Mouse (Mus musculus) thymus, postnatal 25 days (tissue): ENCODE data around the gene Rbfox3.
A peak's percentile ranks its signal among the peaks of the same experiment; 100 is the strongest.

Experiments
- DNase-seq: peaks from one replicate; pipeline ENCODE4 v3.0.0; 2022

Rbfox3 gene

GRCm38 (mm10) chr11:118467441-118468035 lies 443.9 kb downstream of the Rbfox3 start:
- DNase-seq: peak; percentile 49

GRCm38 (mm10) chr11:118460280-118460679 lies 451.1 kb downstream of the Rbfox3 start:
- peak; percentile 47 for DNase-seq

GRCm38 (mm10) chr11:118459536-118459935 lies 451.9 kb downstream of the Rbfox3 start:
- DNase-seq: peak; percentile 41

- peak; percentile 50 for DNase-seq
Measured at GRCm38 (mm10) chr11:118459051-118459450, 452.3 kb downstream of the Rbfox3 start.

- no peak for DNase-seq
Measured at GRCm38 (mm10) chr11:118456937-118457336, 454.5 kb downstream of the Rbfox3 start.

- DNase-seq: no peak
Measured at GRCm38 (mm10) chr11:118455788-118456187, 455.6 kb downstream of the Rbfox3 start.

- no peak for DNase-seq
Measured at GRCm38 (mm10) chr11:118453886-118454671, 457.3 kb downstream of the Rbfox3 start.

GRCm38 (mm10) chr11:118452955-118453354 lies 458.4 kb downstream of the Rbfox3 start:
- DNase-seq: no peak

- no peak for DNase-seq
Measured at GRCm38 (mm10) chr11:118451211-118451610, 460.2 kb downstream of the Rbfox3 start.

- no peak for DNase-seq
Measured at GRCm38 (mm10) chr11:118448385-118448784, 463.0 kb downstream of the Rbfox3 start.

GRCm38 (mm10) chr11:118447346-118447745 lies 464.1 kb downstream of the Rbfox3 start:
- no peak for DNase-seq

GRCm38 (mm10) chr11:118445843-118446242 lies 465.6 kb downstream of the Rbfox3 start:
- DNase-seq: peak; percentile 75

GRCm38 (mm10) chr11:118443201-118443970 lies 468.0 kb downstream of the Rbfox3 start:
- peak; percentile 73 for DNase-seq

- no peak for DNase-seq
Measured at GRCm38 (mm10) chr11:118442691-118443090, 468.7 kb downstream of the Rbfox3 start.
